Mouse (Mus musculus) heart, embryonic 15.5 days (tissue): Measurements from ENCODE around the gene Kcnh1. TPM values are rescaled to one million over a fixed set of nuclear protein-coding genes. Genes with fewer than 3 reads are reported as not detected.

ENCODE experiments used
- polyA plus RNA-seq: library from polyadenylated mRNA; unstranded; fragments of >200 nt; fragmentation: Nextera tagmentation; extraction: Ambion mirVana; gene quantifications from 2 replicates; pipeline ENCODE4 v1.2.1, GENCODE M21; 2015

The Kcnh1 gene
- polyA plus RNA-seq, 1 experiment from 2014 or later, result 0.26 TPM

Other genes with a start within 250 kb of the Kcnh1 start
- gene Rd3, start 213.4 kb upstream of the Kcnh1 start, polyA plus RNA-seq, result 4.4 and 4.9 TPM in 2 replicates
- gene Traf5, start 98.2 kb upstream of the Kcnh1 start, polyA plus RNA-seq, result 13.6 and 19.2 TPM in 2 replicates
- 31.1 and 32.4 TPM in 2 replicates for gene Rcor3, start 52.7 kb upstream of the Kcnh1 start, polyA plus RNA-seq